Mouse (Mus musculus) neural tube, embryonic 13.5 days (tissue): ENCODE measurements around the gene Git2. TPM values are rescaled to one million over a fixed set of nuclear protein-coding genes. Genes with fewer than 3 reads are reported as not detected.

Experiments used
- ATAC-seq: fragments of 200-750 bp; cut with Nextera tagmentation; 2 replicates; pipeline ENCODE4 v1.8.0; 2017; ENCODE audit warnings: low read depth, mild to moderate bottlenecking, moderate TSS enrichment, moderate library complexity
- H3K27ac ChIP-seq: fragments of 300-500 bp; sonication (generic); replicated peaks from 2 replicates; pipeline ENCODE4 v1.5.1; 2015; ENCODE audit warnings: moderate library complexity, mild to moderate bottlenecking, inconsistent platforms
- H3K27me3 ChIP-seq: fragments of 300-500 bp; sonication (generic); 2 replicates; pipeline ENCODE4 v1.6.1; 2015; ENCODE audit warnings: mild to moderate bottlenecking, inconsistent platforms
- H3K36me3 ChIP-seq: fragments of 300-500 bp; sonication (generic); 2 replicates; pipeline ENCODE4 v1.6.1; 2015; ENCODE audit warnings: mild to moderate bottlenecking, inconsistent platforms
- H3K4me1 ChIP-seq: fragments of 300-500 bp; sonication (generic); replicated peaks from 2 replicates; pipeline ENCODE4 v1.6.1; 2015; ENCODE audit warnings: inconsistent platforms
- H3K4me2 ChIP-seq: fragments of 300-500 bp; sonication (generic); 2 replicates; pipeline ENCODE4 v1.6.1; 2015; ENCODE audit warnings: inconsistent platforms, mild to moderate bottlenecking, moderate library complexity
- H3K4me3 ChIP-seq: fragments of 300-500 bp; sonication (generic); 2 replicates; pipeline ENCODE4 v1.5.1; 2015; ENCODE audit warnings: mild to moderate bottlenecking, inconsistent platforms
- H3K9ac ChIP-seq: fragments of 300-500 bp; sonication (generic); 2 replicates; pipeline ENCODE4 v1.6.1; 2015; ENCODE audit warnings: moderate library complexity, mild to moderate bottlenecking, inconsistent platforms
- H3K9me3 ChIP-seq: fragments of 300-500 bp; sonication (generic); 2 replicates; pipeline ENCODE4 v1.6.1; 2016; ENCODE audit warnings: inconsistent platforms
- WGBS: fragments of 180-500 bp; shearing (Covaris S2); methylation state at CpG from one replicate; pipeline ENCODE4 v1.1.7; 2015; 5-methylcytosine and 5-hydroxymethylcytosine counted together
- polyA plus RNA-seq: library from polyadenylated mRNA; unstranded; fragments of >200 nt; fragmentation: Nextera tagmentation; extraction: Ambion mirVana; gene quantifications from 2 replicates; pipeline ENCODE4 v1.2.1, GENCODE M21; 2015

Gene Git2
- polyA plus RNA-seq = 47.5 and 52.1 TPM in 2 replicates

- H3K27me3 ChIP-seq = no peaks in the 10 kb centered on the region
- H3K4me1 ChIP-seq = peaks cover 69% of the 10 kb centered on the region
- WGBS = under 1% methylated on average over 56 of the region's 63 CpGs
- no peaks in the 10 kb centered on the region for H3K36me3 ChIP-seq
- peak within 1 kb of the TSS; percentile 86 for H3K4me2 ChIP-seq
- ATAC-seq = peak; percentile 7
- H3K4me3 ChIP-seq = peak within 1 kb of the TSS; percentile 99
- H3K9me3 ChIP-seq = no peaks in the 10 kb centered on the region
- peak within 1 kb of the TSS; percentile 96 for H3K27ac ChIP-seq
- H3K9ac ChIP-seq = peak within 1 kb of the TSS; percentile 98
These were observed at the start of gene Git2 for GRCm38 (mm10) chr5:114775056-114775979. Git2 (minus strand) TSS chr5:114775517.

DNA sequence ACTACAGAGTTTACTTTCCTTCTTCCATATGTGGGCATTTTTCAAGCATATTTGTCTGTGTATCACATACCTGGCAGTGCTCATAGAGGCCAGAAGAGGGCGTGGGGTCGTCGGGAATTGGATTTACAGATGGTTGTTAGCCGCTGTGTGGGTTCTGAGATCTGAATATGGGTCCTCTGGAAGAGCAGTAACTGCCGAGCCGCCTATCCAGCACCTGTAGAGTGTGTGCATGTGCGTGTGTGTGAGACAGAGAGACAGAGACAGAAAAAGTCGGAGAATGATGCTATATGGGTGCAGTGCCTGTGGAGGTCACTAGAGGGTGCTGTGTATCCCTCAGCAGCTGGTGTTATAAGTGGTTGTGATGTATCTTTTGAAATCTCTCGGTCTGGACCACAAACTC lies 48.9 kb upstream of the Git2 start:
- H3K27ac ChIP-seq = no peak overlapping the region
- H3K4me3 ChIP-seq = 0 out of 2 replicates have a peak overlapping the region, but pooled peaks have one; percentile 77
- H3K4me2 ChIP-seq = no peak overlapping the region
- H3K36me3 ChIP-seq = peaks cover 5% of the 10 kb centered on the region
- 17% methylated on average over 9 of the region's 9 CpGs for WGBS
- H3K4me1 ChIP-seq = peaks cover 17% of the 10 kb centered on the region
- H3K9me3 ChIP-seq = 0 out of 2 replicates have a peak, but pooled peaks cover 3% of the 10 kb centered on the region
- H3K9ac ChIP-seq = no peak overlapping the region
- peak; percentile 37; the same call in 1 of the 2 replicates for ATAC-seq
- H3K27me3 ChIP-seq = no peaks in the 10 kb centered on the region

DNA sequence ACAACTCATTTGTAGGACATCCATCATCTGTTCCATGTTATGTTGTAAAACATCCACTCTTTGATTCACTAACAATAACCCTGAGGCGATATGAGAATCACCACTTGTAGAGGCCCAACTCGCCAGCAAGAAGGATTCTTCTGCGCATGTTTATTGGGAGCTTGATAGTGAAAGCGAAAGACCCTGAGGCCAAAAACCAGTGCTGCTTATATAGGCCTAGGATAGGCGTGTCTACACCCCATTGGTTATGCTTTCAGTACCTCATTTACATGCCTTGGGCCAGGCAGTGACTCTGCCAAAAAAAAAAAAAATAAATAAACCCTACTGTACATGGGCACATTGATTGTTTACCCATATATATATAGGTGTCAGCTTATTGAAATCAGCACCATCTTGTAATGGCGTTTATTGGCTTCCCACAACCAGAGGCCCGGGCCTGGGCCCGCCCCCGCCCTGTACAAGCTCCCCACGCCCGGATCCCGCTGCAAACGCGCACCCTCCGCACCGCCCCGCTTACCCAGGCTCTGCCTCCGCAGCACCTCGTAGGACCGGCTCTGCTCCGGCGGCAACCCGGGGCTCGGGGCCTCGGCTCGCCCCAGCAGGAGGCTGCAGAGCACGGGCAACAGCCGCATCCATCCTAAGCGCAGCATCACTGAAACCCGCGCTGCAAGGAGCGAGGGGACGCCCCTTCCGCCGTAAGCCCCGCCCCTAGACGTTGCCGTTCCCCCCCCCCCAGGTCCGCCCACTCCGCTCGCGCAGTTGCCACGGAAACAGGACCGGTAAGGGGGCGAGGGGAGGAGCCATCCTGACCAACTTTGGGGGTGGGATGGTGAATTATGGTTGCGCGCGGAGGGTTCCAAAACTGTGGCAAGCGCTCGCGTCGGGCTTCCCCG lies 47.7 kb upstream of the Git2 start, which contains the start of gene 1500011B03Rik:
Gene 1500011B03Rik, minus strand, starts transcription at position 673 of the 893 bp plus-strand sequence.
- Histone ChIP-seq H3K9me3 (0 out of 2 replicates have a peak, but pooled peaks cover 3% of the 10 kb centered on the region), H3K36me3 (peaks cover 5% of the 10 kb centered on the region), H3K4me3 (peak within 1 kb of the TSS; percentile 77), H3K27me3 (no peaks in the 10 kb centered on the region), H3K4me1 (peaks cover 17% of the 10 kb centered on the region), H3K27ac (peak within 1 kb of the TSS; percentile 91), H3K9ac (peak within 1 kb of the TSS; percentile 92), H3K4me2 (peak within 1 kb of the TSS; percentile 62)
- ATAC-seq = peak; percentile 87
- WGBS = 7% methylated on average over 53 of the region's 53 CpGs

DNA sequence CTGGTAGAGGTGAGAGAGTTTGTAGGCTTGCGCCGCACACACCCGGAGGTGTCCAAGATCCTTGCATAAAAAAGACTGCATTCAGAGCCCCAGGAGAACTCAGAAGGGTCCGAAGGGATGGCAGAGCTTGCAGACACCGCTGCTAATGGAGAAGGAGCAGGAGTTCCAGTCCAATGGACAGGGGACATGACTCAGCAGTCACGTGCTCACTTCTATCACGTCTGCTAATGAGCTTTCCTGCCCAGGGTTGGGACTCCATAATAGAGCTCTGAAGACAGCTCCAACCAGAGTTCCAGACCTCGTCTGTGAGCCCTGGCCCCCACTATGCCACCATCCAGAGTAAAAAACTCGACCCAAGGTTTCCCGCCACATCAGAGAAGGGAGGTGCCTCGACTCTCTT lies 42.8 kb upstream of the Git2 start:
- Histone ChIP-seq H3K4me2 (no peak overlapping the region), H3K27me3 (no peaks in the 10 kb centered on the region), H3K27ac (no peak overlapping the region), H3K36me3 (peaks cover 8% of the 10 kb centered on the region), H3K4me1 (peaks cover 6% of the 10 kb centered on the region), H3K4me3 (no peak overlapping the region), H3K9me3 (0 out of 2 replicates have a peak, but pooled peaks cover 3% of the 10 kb centered on the region), H3K9ac (no peak overlapping the region)
- ATAC-seq = no peak
- WGBS = 77% methylated on average over 11 of the region's 11 CpGs

- WGBS = 66% methylated on average over 6 of the region's 6 CpGs
- ATAC-seq = no peak
These were observed 41.3 kb upstream of the Git2 start for GRCm38 (mm10) chr5:114816599-114816998.

GRCm38 (mm10) chr5:114813525-114814181 lies 38.3 kb upstream of the Git2 start:
- peak overlapping the region; percentile 92 for H3K9ac ChIP-seq
- no peaks in the 10 kb centered on the region for H3K9me3 ChIP-seq
- peaks cover 33% of the 10 kb centered on the region for H3K4me1 ChIP-seq
- ATAC-seq = peak; percentile 98
- H3K27ac ChIP-seq = peak overlapping the region; percentile 97
- WGBS = under 1% methylated on average over 50 of the region's 50 CpGs
- no peaks in the 10 kb centered on the region for H3K27me3 ChIP-seq
- H3K4me2 ChIP-seq = peak overlapping the region; percentile 79
- H3K36me3 ChIP-seq = peaks cover 24% of the 10 kb centered on the region
- H3K4me3 ChIP-seq = peak overlapping the region; percentile 82

More at GRCm38 (mm10) chr5:114816599-114816998, 41.3 kb upstream of the Git2 start:
- Histone ChIP-seq H3K4me1 (peaks cover 14% of the 10 kb centered on the region), H3K9ac (no peak overlapping the region), H3K27ac (no peak overlapping the region), H3K27me3 (no peaks in the 10 kb centered on the region), H3K4me2 (no peak overlapping the region), H3K9me3 (0 out of 2 replicates have a peak, but pooled peaks cover 2% of the 10 kb centered on the region), H3K4me3 (no peak overlapping the region), H3K36me3 (peaks cover 6% of the 10 kb centered on the region)

- Histone ChIP-seq H3K27ac (no peak overlapping the region), H3K9ac (no peak overlapping the region), H3K4me3 (no peak overlapping the region), H3K4me1 (peaks cover 49% of the 10 kb centered on the region), H3K9me3 (no peaks in the 10 kb centered on the region), H3K4me2 (no peak overlapping the region), H3K27me3 (no peaks in the 10 kb centered on the region), H3K36me3 (peaks cover 52% of the 10 kb centered on the region)
- 92% methylated on average over 5 of the region's 5 CpGs for WGBS
- no peak for ATAC-seq
These were observed 34.5 kb upstream of the Git2 start for GRCm38 (mm10) chr5:114809826-114810225.

DNA sequence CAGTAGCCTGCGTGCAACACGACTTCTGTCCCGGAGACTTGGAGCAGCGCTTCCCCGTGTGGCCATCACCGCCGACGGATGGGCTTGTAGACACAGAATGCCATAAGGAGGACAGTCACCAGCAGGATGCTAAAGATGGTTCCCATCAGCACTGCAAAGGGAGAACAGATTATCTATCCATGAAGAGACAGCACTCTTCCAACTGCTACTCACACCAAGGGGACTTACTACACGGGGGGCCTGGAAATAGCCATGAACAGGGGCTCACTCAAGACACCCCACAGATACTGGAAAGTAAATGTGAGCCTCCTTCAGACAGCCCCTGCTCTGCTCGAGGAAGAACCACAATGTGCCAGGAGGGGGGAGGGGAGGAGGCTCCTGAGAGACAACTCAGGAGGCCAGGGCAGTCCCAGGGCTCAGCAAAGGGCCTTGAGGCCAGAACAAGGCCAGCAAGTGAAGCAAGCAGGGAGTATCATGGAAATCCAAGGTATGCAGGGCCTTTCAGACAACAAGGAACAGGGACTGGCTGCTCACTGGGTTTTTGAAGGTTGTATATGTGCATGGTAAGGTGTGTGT lies 34.0 kb upstream of the Git2 start:
- peaks cover 49% of the 10 kb centered on the region for H3K4me1 ChIP-seq
- no peak overlapping the region for H3K27ac ChIP-seq
- H3K36me3 ChIP-seq = peaks cover 58% of the 10 kb centered on the region
- no peaks in the 10 kb centered on the region for H3K9me3 ChIP-seq
- H3K27me3 ChIP-seq = no peaks in the 10 kb centered on the region
- no peak for ATAC-seq
- no peak overlapping the region for H3K9ac ChIP-seq
- no peak overlapping the region for H3K4me2 ChIP-seq
- 84% methylated on average over 10 of the region's 10 CpGs for WGBS
- no peak overlapping the region for H3K4me3 ChIP-seq

- peaks cover 67% of the 10 kb centered on the region for H3K36me3 ChIP-seq
- WGBS = 83% methylated on average over 8 of the region's 8 CpGs
- no peak overlapping the region for H3K4me3 ChIP-seq
- no peak overlapping the region for H3K4me2 ChIP-seq
- no peak overlapping the region for H3K9ac ChIP-seq
- H3K27ac ChIP-seq = no peak overlapping the region
- H3K9me3 ChIP-seq = no peaks in the 10 kb centered on the region
- peaks cover 49% of the 10 kb centered on the region for H3K4me1 ChIP-seq
- no peak for ATAC-seq
- no peaks in the 10 kb centered on the region for H3K27me3 ChIP-seq
These were observed 33.1 kb upstream of the Git2 start for GRCm38 (mm10) chr5:114808385-114808784.

DNA sequence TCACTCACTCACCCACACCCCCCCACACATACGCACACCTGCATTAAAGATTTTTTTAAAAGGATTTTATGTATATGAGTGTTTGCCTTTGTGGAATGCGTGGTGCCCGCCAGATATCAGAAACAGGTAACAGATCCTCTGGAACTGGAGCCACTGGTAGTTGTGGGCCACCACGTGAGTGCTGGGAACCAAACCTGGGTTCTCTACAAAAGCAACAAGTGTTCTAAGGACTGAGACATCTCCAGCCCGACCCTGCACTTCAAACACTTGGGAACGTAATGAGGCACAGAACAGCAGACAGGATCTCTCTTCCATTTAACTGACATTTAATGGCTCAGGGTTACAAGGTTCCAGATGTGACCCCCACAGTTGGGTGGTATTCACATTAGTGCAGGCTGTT lies 32.6 kb upstream of the Git2 start:
- H3K9me3 ChIP-seq = no peaks in the 10 kb centered on the region
- no peak overlapping the region for H3K4me3 ChIP-seq
- no peaks in the 10 kb centered on the region for H3K27me3 ChIP-seq
- H3K4me1 ChIP-seq = peaks cover 47% of the 10 kb centered on the region
- no peak overlapping the region for H3K27ac ChIP-seq
- 70% methylated on average over 6 of the region's 6 CpGs for WGBS
- peaks cover 72% of the 10 kb centered on the region for H3K36me3 ChIP-seq
- no peak for ATAC-seq
- no peak overlapping the region for H3K4me2 ChIP-seq
- H3K9ac ChIP-seq = no peak overlapping the region

- WGBS = 31% methylated on average over 8 of the region's 8 CpGs
- no peak for ATAC-seq
- H3K27ac ChIP-seq = peak overlapping the region; percentile 28; the same call in 1 of the 2 replicates
These were observed 32.2 kb upstream of the Git2 start for GRCm38 (mm10) chr5:114807468-114807867.

More at GRCm38 (mm10) chr5:114807468-114807867, 32.2 kb upstream of the Git2 start:
- no peak overlapping the region for H3K4me2 ChIP-seq
- H3K9me3 ChIP-seq = no peaks in the 10 kb centered on the region
- H3K27me3 ChIP-seq = no peaks in the 10 kb centered on the region
- H3K4me3 ChIP-seq = no peak overlapping the region
- peaks cover 76% of the 10 kb centered on the region for H3K36me3 ChIP-seq
- H3K9ac ChIP-seq = no peak overlapping the region
- peaks cover 43% of the 10 kb centered on the region for H3K4me1 ChIP-seq
